Mouse (Mus musculus): Measurements from ENCODE around the gene Ulk4. TPM values are rescaled to one million over a fixed set of nuclear protein-coding genes. Genes with fewer than 3 reads are reported as not detected.
"Not testable (repeated sequence)": the region's sequence is repeated elsewhere in the genome, so short reads cannot be mapped to it uniquely, and the experiment has no call there.

Gene Ulk4
- polyA plus RNA-seq, 1 experiment from 2014 or later, result 145 TPM

DNA sequence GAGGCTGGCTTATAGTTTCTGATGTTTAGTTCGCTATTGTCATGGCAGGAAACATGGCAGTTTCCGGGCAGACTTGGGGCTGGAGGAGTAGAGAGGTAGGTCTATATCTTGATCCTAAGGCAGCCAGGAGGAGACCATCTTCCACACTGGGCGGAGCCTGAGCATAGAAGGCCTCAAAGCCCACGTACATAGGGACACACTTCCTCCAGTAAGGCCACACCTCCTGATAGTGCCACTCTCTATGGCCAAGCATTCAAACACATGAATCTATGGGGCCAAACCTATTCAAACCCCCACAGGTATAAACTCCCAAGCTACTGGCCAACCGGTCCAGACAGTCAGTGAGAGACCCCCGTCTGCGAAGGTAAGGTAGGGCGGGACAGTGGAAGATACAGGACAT, 35.6 kb downstream of the Ulk4 start:
- Histone ChIP-seq H3K9ac (no peak overlapping the region), H3K4me2 (no peak overlapping the region), H3K27ac (no peak overlapping the region), H3K27me3 (0 out of 2 replicates have a peak, but pooled peaks cover 6% of the 10 kb centered on the region), H3K9me3 (replicated peaks) (no peaks in the 10 kb centered on the region), H3K36me3 (no peaks in the 10 kb centered on the region), H3K4me1 (no peaks in the 10 kb centered on the region), H3K4me3 (replicated peaks) (no peak overlapping the region)
- WGBS, result 84% methylated on average over 8 of the region's 8 CpGs
- ATAC-seq (replicated peaks; ENCODE audit: low FRiP score), result no peak

- H3K4me2 ChIP-seq; H3K9me3 ChIP-seq (replicated peaks); H3K27ac ChIP-seq; H3K4me3 ChIP-seq (replicated peaks); H3K9ac ChIP-seq; H3K36me3 ChIP-seq; ATAC-seq (replicated peaks; ENCODE audit: low FRiP score); H3K4me1 ChIP-seq; H3K27me3 ChIP-seq: not testable (repeated sequence)
- 45% methylated on average over 5 of the region's 5 CpGs for WGBS
Measured at GRCm38 (mm10) chr9:121240242-121240641, 36.8 kb downstream of the Ulk4 start.

DNA sequence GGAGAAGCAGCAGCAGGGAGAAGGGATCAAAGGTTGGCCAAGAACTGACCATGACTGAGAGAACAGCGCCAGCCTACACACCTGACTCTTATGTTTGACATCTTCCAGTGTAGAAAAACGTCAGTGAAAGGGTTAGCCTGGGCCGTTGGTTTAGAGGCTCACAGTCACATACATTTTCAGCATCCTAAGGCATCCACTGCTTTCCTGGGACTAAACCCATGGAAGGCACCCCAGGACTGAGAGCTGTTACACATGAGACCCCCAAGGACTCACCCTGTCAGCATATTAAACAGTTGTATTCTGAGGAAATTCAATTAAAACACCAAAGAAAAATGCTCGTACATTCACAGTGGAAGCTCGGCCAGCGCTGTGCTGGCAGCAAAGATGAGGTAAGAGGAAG, 37.4 kb downstream of the Ulk4 start:
- Histone ChIP-seq H3K4me2 (no peak overlapping the region), H3K36me3 (no peaks in the 10 kb centered on the region), H3K27ac (no peak overlapping the region), H3K4me3 (replicated peaks) (no peak overlapping the region), H3K9me3 (replicated peaks) (no peaks in the 10 kb centered on the region), H3K4me1 (no peaks in the 10 kb centered on the region), H3K9ac (no peak overlapping the region), H3K27me3 (0 out of 2 replicates have a peak, but pooled peaks cover 6% of the 10 kb centered on the region)
- ATAC-seq (replicated peaks; ENCODE audit: low FRiP score), result no peak
- 84% methylated on average over 6 of the region's 6 CpGs for WGBS

DNA sequence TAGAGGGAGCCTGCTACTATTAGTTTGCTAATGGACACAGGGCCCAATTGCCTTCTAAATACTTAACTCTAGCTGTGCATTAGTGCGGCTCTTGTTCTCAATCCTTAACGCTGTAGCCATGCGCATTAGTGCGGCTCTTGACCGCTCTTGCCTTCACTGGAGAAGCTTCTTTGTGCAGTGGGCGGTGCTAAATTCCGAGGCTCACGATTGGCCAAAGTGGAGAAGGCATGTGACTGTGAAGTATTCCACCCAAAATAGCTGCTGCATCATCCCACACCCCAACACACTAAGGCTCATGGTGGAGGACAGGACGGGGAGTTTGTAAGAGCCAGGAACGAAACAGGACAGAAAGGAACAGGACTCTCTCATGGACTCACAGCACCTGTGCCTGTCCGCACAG, 58.4 kb downstream of the Ulk4 start:
- H3K9me3 ChIP-seq (replicated peaks), result no peaks in the 10 kb centered on the region
- no peak for ATAC-seq (replicated peaks; ENCODE audit: low FRiP score)
- no peak overlapping the region for H3K4me2 ChIP-seq
- no peaks in the 10 kb centered on the region for H3K4me1 ChIP-seq
- no peak overlapping the region for H3K9ac ChIP-seq
- WGBS, result 85% methylated on average over 11 of the region's 11 CpGs
- H3K27ac ChIP-seq, result no peak overlapping the region
- no peaks in the 10 kb centered on the region for H3K27me3 ChIP-seq
- no peak overlapping the region for H3K4me3 ChIP-seq (replicated peaks)
- no peaks in the 10 kb centered on the region for H3K36me3 ChIP-seq

GRCm38 (mm10) chr9:121218230-121218629, 58.8 kb downstream of the Ulk4 start:
- no peaks in the 10 kb centered on the region for H3K27me3 ChIP-seq
- H3K27ac ChIP-seq, result no peak overlapping the region
- ATAC-seq (replicated peaks; ENCODE audit: low FRiP score), result no peak
- H3K9me3 ChIP-seq (replicated peaks), result no peaks in the 10 kb centered on the region
- no peaks in the 10 kb centered on the region for H3K36me3 ChIP-seq
- H3K4me2 ChIP-seq, result no peak overlapping the region
- no peak overlapping the region for H3K9ac ChIP-seq
- WGBS, result 83% methylated on average over 10 of the region's 10 CpGs
- H3K4me1 ChIP-seq, result no peaks in the 10 kb centered on the region
- H3K4me3 ChIP-seq (replicated peaks), result no peak overlapping the region

DNA sequence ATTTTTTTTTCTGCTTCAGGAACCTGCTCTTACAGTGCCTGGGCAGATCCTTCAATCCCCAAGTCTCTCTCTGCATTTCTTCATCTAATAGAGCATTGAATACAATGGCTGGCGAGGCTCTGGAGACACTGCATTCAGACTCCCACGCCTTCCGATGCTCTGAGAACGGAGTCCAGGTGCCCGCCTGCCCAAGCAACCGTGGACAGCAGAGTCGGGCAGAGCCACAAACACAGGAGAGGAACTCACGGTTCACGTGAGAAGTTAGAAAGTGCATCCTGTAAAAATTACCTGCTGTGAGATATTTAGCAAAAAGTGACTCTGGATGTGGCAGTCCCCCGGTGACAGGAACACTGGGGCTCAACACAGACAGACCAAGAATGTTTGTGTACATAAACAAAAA, 59.3 kb downstream of the Ulk4 start:
- no peaks in the 10 kb centered on the region for H3K4me1 ChIP-seq
- no peak overlapping the region for H3K4me3 ChIP-seq (replicated peaks)
- H3K9ac ChIP-seq, result no peak overlapping the region
- no peaks in the 10 kb centered on the region for H3K36me3 ChIP-seq
- ATAC-seq (replicated peaks; ENCODE audit: low FRiP score), result no peak
- H3K27me3 ChIP-seq, result no peaks in the 10 kb centered on the region
- no peak overlapping the region for H3K27ac ChIP-seq
- no peak overlapping the region for H3K4me2 ChIP-seq
- 75% methylated on average over 10 of the region's 10 CpGs for WGBS
- H3K9me3 ChIP-seq (replicated peaks), result no peaks in the 10 kb centered on the region

DNA sequence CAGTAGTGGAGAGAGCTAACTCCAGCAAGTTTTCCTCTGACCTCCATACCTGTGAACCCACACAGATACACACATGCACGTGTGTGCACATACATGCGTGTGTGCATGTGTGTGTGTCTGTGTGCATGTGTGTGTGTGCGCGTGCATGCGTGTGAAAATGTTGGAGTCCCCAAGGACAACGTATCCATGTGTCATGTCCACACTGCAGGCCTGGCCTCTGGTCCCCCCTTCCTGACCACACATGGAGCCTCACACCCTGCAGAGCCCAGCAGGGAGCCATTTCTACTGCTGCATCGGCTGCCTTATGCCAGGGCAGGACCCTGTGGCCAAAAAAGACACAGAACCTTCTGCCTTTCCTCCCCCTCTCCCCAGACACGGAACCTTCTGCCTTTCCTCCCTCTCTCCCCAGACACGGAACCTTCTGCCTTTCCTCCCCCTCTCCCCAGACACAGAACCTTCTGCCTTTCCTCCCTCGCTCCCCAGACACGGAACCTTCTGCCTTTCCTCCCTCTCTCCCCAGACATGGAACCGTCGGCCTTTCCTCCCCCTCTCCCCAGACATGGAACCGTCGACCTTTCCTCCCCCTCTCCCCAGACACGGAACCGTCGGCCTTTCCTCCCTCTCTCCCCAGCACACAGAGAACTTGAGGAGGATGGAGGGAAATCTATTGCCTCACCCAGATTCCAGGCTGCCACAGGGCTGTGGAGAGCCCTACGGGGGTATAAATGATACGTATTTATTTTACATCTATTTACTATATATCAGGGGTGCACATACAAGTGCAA, 60.3 kb downstream of the Ulk4 start:
- no peaks in the 10 kb centered on the region for H3K27me3 ChIP-seq
- no peaks in the 10 kb centered on the region for H3K4me1 ChIP-seq
- no peak overlapping the region for H3K27ac ChIP-seq
- WGBS, result 62% methylated on average over 20 of the region's 20 CpGs
- H3K9ac ChIP-seq, result no peak overlapping the region
- no peak overlapping the region for H3K4me3 ChIP-seq (replicated peaks)
- no peaks in the 10 kb centered on the region for H3K36me3 ChIP-seq
- H3K9me3 ChIP-seq (replicated peaks), result no peaks in the 10 kb centered on the region
- H3K4me2 ChIP-seq, result no peak overlapping the region
- ATAC-seq (replicated peaks; ENCODE audit: low FRiP score), result no peak

DNA sequence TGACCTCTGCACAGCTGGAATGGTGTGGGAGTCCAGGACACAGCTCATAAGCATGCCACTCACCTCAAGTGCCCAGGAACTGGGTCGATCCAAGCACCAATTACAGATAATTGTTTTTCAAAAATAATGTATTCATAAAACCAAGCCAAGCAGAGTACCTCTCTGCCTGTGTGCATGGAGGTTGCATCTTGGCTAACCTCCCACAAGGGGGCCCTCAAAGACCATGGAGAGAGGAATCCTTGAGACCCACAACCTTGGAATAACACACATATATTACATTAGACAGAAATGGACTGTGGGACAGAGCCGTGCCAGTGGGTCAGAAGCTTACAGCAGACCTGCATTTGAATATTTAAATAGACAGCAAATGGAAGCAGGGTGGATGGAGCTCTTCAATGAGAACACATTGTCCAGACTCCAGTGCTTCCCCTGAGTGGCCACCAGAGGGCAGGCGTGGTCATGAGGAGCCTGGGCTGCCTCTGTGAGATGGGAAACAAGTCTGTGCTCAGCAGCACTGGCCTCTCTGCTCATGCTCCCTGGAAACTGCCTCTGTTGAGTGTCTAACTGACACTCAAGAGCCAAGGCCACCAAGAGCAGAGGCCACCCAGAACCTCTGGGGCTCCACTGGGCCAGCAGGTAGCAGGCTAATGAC, 61.5 kb downstream of the Ulk4 start:
- Histone ChIP-seq H3K36me3 (no peaks in the 10 kb centered on the region), H3K4me1 (no peaks in the 10 kb centered on the region), H3K27ac (no peak overlapping the region), H3K27me3 (no peaks in the 10 kb centered on the region), H3K4me2 (no peak overlapping the region), H3K9me3 (replicated peaks) (no peaks in the 10 kb centered on the region), H3K9ac (no peak overlapping the region), H3K4me3 (replicated peaks) (no peak overlapping the region)
- peak; percentile 64; the same call in 1 of the 2 replicates for ATAC-seq (replicated peaks; ENCODE audit: low FRiP score)
- WGBS, result 23% methylated on average over 3 of the region's 3 CpGs

- Histone ChIP-seq H3K4me3 (replicated peaks) (no peak overlapping the region), H3K4me2 (no peak overlapping the region), H3K9ac (no peak overlapping the region), H3K27ac (no peak overlapping the region), H3K4me1 (no peaks in the 10 kb centered on the region), H3K36me3 (peaks cover 3% of the 10 kb centered on the region; the same call in 1 of the 2 replicates), H3K9me3 (replicated peaks) (peaks cover 4% of the 10 kb centered on the region), H3K27me3 (no peaks in the 10 kb centered on the region)
- ATAC-seq (replicated peaks; ENCODE audit: low FRiP score), result no peak
- WGBS, result 70% methylated on average over 3 of the region's 3 CpGs
Measured at GRCm38 (mm10) chr9:121212322-121212721, 64.7 kb downstream of the Ulk4 start.

DNA sequence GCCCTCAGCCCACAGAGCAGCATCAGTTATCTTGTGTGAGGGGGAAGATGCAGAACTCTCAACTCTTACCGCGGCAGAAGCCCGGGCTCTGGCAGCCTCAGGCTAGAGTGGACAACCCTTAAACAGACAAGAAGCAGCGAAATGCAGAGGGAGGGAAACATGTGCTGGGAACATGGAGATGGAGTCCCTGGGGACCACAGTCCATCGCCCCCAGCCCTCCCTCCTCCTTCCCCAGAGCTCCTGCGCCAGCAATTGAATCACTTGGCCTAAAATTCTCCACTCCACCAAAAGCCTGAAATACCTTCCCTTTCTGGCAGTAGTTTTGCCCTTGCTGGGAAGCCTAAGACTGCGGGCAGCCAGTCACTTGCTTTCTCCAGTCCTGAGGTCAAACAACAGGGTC, 72.0 kb downstream of the Ulk4 start:
- no peak for ATAC-seq (replicated peaks; ENCODE audit: low FRiP score)
- no peaks in the 10 kb centered on the region for H3K4me1 ChIP-seq
- peaks cover 4% of the 10 kb centered on the region for H3K9me3 ChIP-seq (replicated peaks)
- H3K27me3 ChIP-seq, result no peaks in the 10 kb centered on the region
- no peak overlapping the region for H3K9ac ChIP-seq
- peaks cover 9% of the 10 kb centered on the region for H3K36me3 ChIP-seq
- no peak overlapping the region for H3K4me2 ChIP-seq
- H3K4me3 ChIP-seq (replicated peaks), result no peak overlapping the region
- no peak overlapping the region for H3K27ac ChIP-seq
- WGBS, result 64% methylated on average over 7 of the region's 7 CpGs

- H3K36me3 ChIP-seq, result peaks cover 6% of the 10 kb centered on the region
- 80% methylated on average over 14 of the region's 14 CpGs for WGBS
- no peak overlapping the region for H3K27ac ChIP-seq
- H3K9me3 ChIP-seq (replicated peaks), result peaks cover under 1% of the 10 kb centered on the region; the same call in 1 of the 2 replicates
- H3K27me3 ChIP-seq, result no peaks in the 10 kb centered on the region
- no peak overlapping the region for H3K4me3 ChIP-seq (replicated peaks)
- H3K4me2 ChIP-seq, result no peak overlapping the region
- no peaks in the 10 kb centered on the region for H3K4me1 ChIP-seq
- no peak overlapping the region for H3K9ac ChIP-seq
- ATAC-seq (replicated peaks; ENCODE audit: low FRiP score), result no peak
Measured at GRCm38 (mm10) chr9:121204149-121204800, 72.7 kb downstream of the Ulk4 start.

DNA sequence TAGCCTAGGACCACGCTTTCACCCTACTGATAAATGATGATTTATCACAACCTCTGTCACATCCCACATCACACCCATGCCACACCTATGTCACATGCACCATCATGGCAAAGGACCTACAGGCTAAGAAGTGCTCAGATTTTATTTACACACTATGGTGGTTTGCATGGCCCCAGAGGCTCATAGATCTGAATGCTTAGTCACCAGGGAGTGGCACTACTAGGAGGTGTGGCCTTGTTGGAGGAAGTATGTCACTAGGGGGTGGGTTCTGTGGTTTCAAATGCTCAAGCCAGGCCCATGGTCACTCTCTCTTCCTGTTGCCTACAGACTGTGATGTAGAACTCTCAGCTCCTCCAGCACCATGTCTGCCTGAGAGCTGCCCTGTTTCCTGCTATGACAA, 73.3 kb downstream of the Ulk4 start:
- ATAC-seq (replicated peaks; ENCODE audit: low FRiP score), result no peak
- 96% methylated on average over 1 of the region's 1 CpGs for WGBS
- H3K27me3 ChIP-seq, result no peaks in the 10 kb centered on the region

More for the DNA sequence above, 73.3 kb downstream of the Ulk4 start:
- H3K4me2 ChIP-seq, result no peak overlapping the region
- peaks cover 6% of the 10 kb centered on the region for H3K36me3 ChIP-seq
- H3K27ac ChIP-seq, result no peak overlapping the region
- H3K4me1 ChIP-seq, result no peaks in the 10 kb centered on the region
- no peak overlapping the region for H3K4me3 ChIP-seq (replicated peaks)
- no peak overlapping the region for H3K9ac ChIP-seq
- no peaks in the 10 kb centered on the region for H3K9me3 ChIP-seq (replicated peaks)
